Mouse (Mus musculus): Measurements from ENCODE around the gene Dnph1. TPM values are rescaled to one million over a fixed set of nuclear protein-coding genes. Genes with fewer than 3 reads are reported as not detected.

The Dnph1 gene
- polyA plus RNA-seq, 1 experiment from 2014 or later: 27.9 TPM

Other genes starting within 250 kb of the Dnph1 start
- 56.0 and 56.1 TPM in 2 replicates for gene Polr1c, start 248.7 kb upstream of the Dnph1 start, polyA plus RNA-seq (2014; fragmentation: Nextera tagmentation; extraction: Ambion mirVana)
- gene Yipf3, start 248.6 kb upstream of the Dnph1 start, polyA plus RNA-seq (2014; fragmentation: Nextera tagmentation; extraction: Ambion mirVana): 77.8 and 83.0 TPM in 2 replicates
- gene Lrrc73, start 243.2 kb upstream of the Dnph1 start, polyA plus RNA-seq (2014; fragmentation: Nextera tagmentation; extraction: Ambion mirVana): 0.70 and 0.79 TPM in 2 replicates
- gene Tjap1, start 213.7 kb upstream of the Dnph1 start, polyA plus RNA-seq (2014; fragmentation: Nextera tagmentation; extraction: Ambion mirVana): 36.8 and 37.0 TPM in 2 replicates
- 0.27 TPM in 1 of 2 replicates, not detected in the other for gene Dlk2, start 199.3 kb upstream of the Dnph1 start, polyA plus RNA-seq (2014; fragmentation: Nextera tagmentation; extraction: Ambion mirVana)
- 3.4 and 4.3 TPM in 2 replicates for gene Abcc10, start 168.4 kb upstream of the Dnph1 start, polyA plus RNA-seq (2014; fragmentation: Nextera tagmentation; extraction: Ambion mirVana)
- gene Zfp318, start 113.0 kb upstream of the Dnph1 start, polyA plus RNA-seq (2014; fragmentation: Nextera tagmentation; extraction: Ambion mirVana): 6.1 and 8.2 TPM in 2 replicates
- gene Crip3, start 67.8 kb upstream of the Dnph1 start, polyA plus RNA-seq (2014; fragmentation: Nextera tagmentation; extraction: Ambion mirVana): 0.39 and 0.97 TPM in 2 replicates
- 0.20 TPM in 1 of 2 replicates, not detected in the other for gene Slc22a7, start 58.3 kb upstream of the Dnph1 start, polyA plus RNA-seq (2014; fragmentation: Nextera tagmentation; extraction: Ambion mirVana)
- gene Ttbk1, start 9.0 kb upstream of the Dnph1 start, polyA plus RNA-seq (2014; fragmentation: Nextera tagmentation; extraction: Ambion mirVana): 0.04 and 0.07 TPM in 2 replicates
- 2.5 and 4.4 TPM in 2 replicates for gene Cul9, start 49.7 kb downstream of the Dnph1 start, polyA plus RNA-seq (2014; fragmentation: Nextera tagmentation; extraction: Ambion mirVana)
- 14.6 and 15.0 TPM in 2 replicates for gene Srf, start 59.5 kb downstream of the Dnph1 start, polyA plus RNA-seq (2014; fragmentation: Nextera tagmentation; extraction: Ambion mirVana)
- gene Ptk7, start 132.8 kb downstream of the Dnph1 start, polyA plus RNA-seq (2014; fragmentation: Nextera tagmentation; extraction: Ambion mirVana): 18.8 and 22.8 TPM in 2 replicates
- gene Klc4, start 149.3 kb downstream of the Dnph1 start, polyA plus RNA-seq (2014; fragmentation: Nextera tagmentation; extraction: Ambion mirVana): 16.5 and 18.0 TPM in 2 replicates
- gene Mrpl2, start 149.5 kb downstream of the Dnph1 start, polyA plus RNA-seq (2014; fragmentation: Nextera tagmentation; extraction: Ambion mirVana): 110 and 119 TPM in 2 replicates
- 33.6 and 36.2 TPM in 2 replicates for gene Cul7, start 153.6 kb downstream of the Dnph1 start, polyA plus RNA-seq (2014; fragmentation: Nextera tagmentation; extraction: Ambion mirVana)
- 37.0 and 40.8 TPM in 2 replicates for gene Rrp36, start 177.6 kb downstream of the Dnph1 start, polyA plus RNA-seq (2014; fragmentation: Nextera tagmentation; extraction: Ambion mirVana)
- 142 and 154 TPM in 2 replicates for gene Mea1, start 182.1 kb downstream of the Dnph1 start, polyA plus RNA-seq (2014; fragmentation: Nextera tagmentation; extraction: Ambion mirVana)
- gene Klhdc3, start 184.2 kb downstream of the Dnph1 start, polyA plus RNA-seq (2014; fragmentation: Nextera tagmentation; extraction: Ambion mirVana): 117 and 143 TPM in 2 replicates
- 52.5 and 63.6 TPM in 2 replicates for gene Ppp2r5d, start 208.4 kb downstream of the Dnph1 start, polyA plus RNA-seq (2014; fragmentation: Nextera tagmentation; extraction: Ambion mirVana)
- gene Pex6, start 214.8 kb downstream of the Dnph1 start, polyA plus RNA-seq (2014; fragmentation: Nextera tagmentation; extraction: Ambion mirVana): 9.0 and 9.7 TPM in 2 replicates
- 0.61 and 1.0 TPM in 2 replicates for gene Gnmt, start 232.5 kb downstream of the Dnph1 start, polyA plus RNA-seq (2014; fragmentation: Nextera tagmentation; extraction: Ambion mirVana)

Data from heart, embryonic 11.5 days (tissue).